In the genomic region with DNA sequence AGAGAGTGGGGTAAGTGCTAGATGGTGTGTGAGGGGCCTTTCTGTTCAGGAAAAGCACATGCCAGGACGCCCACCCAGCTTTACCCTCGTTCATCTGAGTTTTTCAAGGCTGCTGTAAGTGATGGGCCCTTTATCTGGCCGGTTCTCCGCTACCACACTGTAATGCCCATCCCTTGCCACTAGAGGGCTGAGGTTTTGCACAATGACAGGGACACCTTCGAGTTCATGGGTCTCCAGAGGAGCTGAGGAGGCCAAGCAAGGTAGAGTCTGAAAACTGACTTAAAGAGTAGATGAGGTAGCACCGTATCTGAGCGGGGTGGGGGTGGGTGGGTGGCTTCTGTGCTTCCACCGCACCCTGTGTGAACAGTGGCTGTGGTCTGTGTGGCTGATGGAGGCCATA, we compare ENCODE assay signal across 9 mouse cellular contexts. TPM values are rescaled to one million over a fixed set of nuclear protein-coding genes. Genes with fewer than 3 reads are reported as not detected.
DNase-seq lines count a peak whose midpoint lies in the region; ATAC-seq lines count a peak whose summit lies in the region.
"Had no signal": no experiment of that assay in that cellular context is flagged by ENCODE, and none has a peak within 500 bp of the region (broad histone marks: within the 10 kb centered on the region; RNA-seq: fewer than 3 reads in every experiment).

No protein-coding gene starts in this region.

- no peak overlapping the region for H3K9ac ChIP-seq in liver, embryonic 11.5 days (ENCODE audit: low read depth, low read length)

- intact Hi-C loops in heart, postnatal 10 days (cut with DNase I) = loop anchor here (2.0 to 5.0 kb wide), 2 partner anchors 107 to 165 kb away; no protein-coding TSS in a partner anchor

- 0 out of 2 replicates have a peak, but pooled peaks have one; percentile 10 for ATAC-seq in liver, embryonic 11.5 days (replicated peaks; ENCODE audit: low FRiP score)
- peak; percentile 49; the same call in 1 of the 2 replicates for ATAC-seq in monocyte, adult 5-6 weeks (replicated peaks; ENCODE audit: insufficient number of reproducible peaks, low FRiP score, low TSS enrichment, poor library complexity, severe bottlenecking)

- no peak overlapping the region for H3K27ac ChIP-seq in liver, embryonic 11.5 days (ENCODE audit: low read depth, low read length)

- peaks cover 4% of the 10 kb centered on the region for H3K27me3 ChIP-seq in liver, embryonic 11.5 days (replicated peaks; ENCODE audit: control insufficient read depth, insufficient read depth, low read length)

- H3K4me3 ChIP-seq in liver, embryonic 11.5 days (ENCODE audit: low read depth, low read length) = no peak overlapping the region
- H3K4me3 ChIP-seq: erythroblast, embryonic 14.5 days had no signal

- H3K4me2 ChIP-seq in liver, embryonic 11.5 days = no peak overlapping the region

- H3K4me1 ChIP-seq in liver, embryonic 11.5 days (replicated peaks; ENCODE audit: control insufficient read depth, insufficient read depth, low read length) = peaks cover 6% of the 10 kb centered on the region

- 29% methylated on average over 8 of the region's 8 CpGs for WGBS in liver, embryonic 11.5 days

- no peaks in the 10 kb centered on the region for H3K36me3 ChIP-seq in liver, embryonic 11.5 days (ENCODE audit: control insufficient read depth, insufficient read depth, low read length)

- H3K9me3 ChIP-seq in liver, embryonic 11.5 days (ENCODE audit: control insufficient read depth, low read length) = no peaks in the 10 kb centered on the region

- peak; percentile 59 to 64 for DNase-seq in layer of hippocampus, postnatal 10 days (ENCODE audit: low spot score in 2 of 2)
- no peak for DNase-seq in layer of hippocampus, adult 9-10 months (ENCODE audit: low spot score)
- peak; percentile 13 for DNase-seq in T-cell, adult 2 months (ENCODE audit: low spot score)
- peak; percentile 65 to 72 for DNase-seq in cerebellum, postnatal 36 days
- peak; percentile 46 to 70 for DNase-seq in heart, postnatal 10 days
- peak; percentile 51 for DNase-seq in liver, embryonic 11.5 days (ENCODE audit: low spot score)
- DNase-seq in thymus, postnatal 10 days (ENCODE audit: low spot score in 2 of 2) = peak; percentile 33 to 56

RNA-seq across cellular contexts. Expression of gene Cnih3, which starts 27.2 kb away (rescaled TPM):
- total RNA-seq in layer of hippocampus, postnatal 10 days (2021) = 10 to 100 TPM; 48.3 to 56.1 TPM
- not detected for total RNA-seq in heart, postnatal 10 days (2021)
- 0.12 TPM in 1 of 2 replicates, not detected in the other for polyA plus RNA-seq in liver, embryonic 11.5 days (2014; fragmentation: Nextera tagmentation; extraction: Ambion mirVana)
- 0.53 TPM in 1 of 3 replicates, not detected in the others for total RNA-seq in monocyte, adult 5-6 weeks (2017)
- polyA plus RNA-seq: erythroblast, embryonic 14.5 days had no signal

Comparison
In these comparisons a context has a peak if more than half of its experiments do, and no peak if none do; other contexts are left out.
1. RNA of gene Cnih3, which starts 27.2 kb away (total RNA-seq): 48.3 to 56.1 TPM in layer of hippocampus, postnatal 10 days; not detected in heart, postnatal 10 days and 0.53 TPM in monocyte, adult 5-6 weeks; every median in the first group is over 10 times any median in the second.